Mouse (Mus musculus) CH12.LX (cell line): ENCODE results near the gene Arhgef6.

Experiments
- BHLHE40 ChIP-seq: IDR thresholded peaks from 2 replicates; pipeline ENCODE4 v1.6.1; 2011; ENCODE audit warnings: mild to moderate bottlenecking, low read depth, low read length, improper control_type of control experiment
- ZKSCAN1 ChIP-seq: IDR thresholded peaks from 2 replicates; pipeline ENCODE4 v1.6.1; 2012; ENCODE audit warnings: low read depth, inconsistent platforms, low read length, improper control_type of control experiment, borderline replicate concordance

GRCm38 (mm10) chrX:57228178-57228577 is 110.4 kb downstream of the Arhgef6 start:
- no peak for TF ChIP-seq ZKSCAN1
- 0 out of 2 replicates have a peak, but pooled peaks have one; percentile 23 for TF ChIP-seq BHLHE40
